Mouse (Mus musculus): ENCODE results near the gene Dnajb9. TPM values are rescaled to one million over a fixed set of nuclear protein-coding genes. Genes with fewer than 3 reads are reported as not detected.

Dnajb9 gene
- polyA plus RNA-seq, 1 experiment from 2014 or later, result 24.6 TPM

GRCm38 (mm10) chr12:44197873-44198525 lies 12.1 kb downstream of the Dnajb9 start:
- WGBS, result 86% methylated on average over 4 of the region's 4 CpGs
- Histone ChIP-seq H3K4me2 (no peak overlapping the region), H3K9ac (no peak overlapping the region), H3K9me3 (replicated peaks) (no peaks in the 10 kb centered on the region), H3K27ac (no peak overlapping the region), H3K4me1 (no peaks in the 10 kb centered on the region), H3K4me3 (no peak overlapping the region), H3K36me3 (ENCODE audit: poor library complexity, severe bottlenecking) (0 out of 2 replicates have a peak, but pooled peaks cover 9% of the 10 kb centered on the region), H3K27me3 (no peaks in the 10 kb centered on the region)
- no peak for ATAC-seq

- peak; percentile 94 for ATAC-seq
- Histone ChIP-seq H3K36me3 (ENCODE audit: poor library complexity, severe bottlenecking) (no peaks in the 10 kb centered on the region), H3K9ac (no peak overlapping the region), H3K27me3 (no peaks in the 10 kb centered on the region), H3K27ac (no peak overlapping the region), H3K4me3 (no peak overlapping the region), H3K4me1 (peaks cover 7% of the 10 kb centered on the region), H3K9me3 (replicated peaks) (no peaks in the 10 kb centered on the region), H3K4me2 (no peak overlapping the region)
- WGBS, result 50% methylated on average over 9 of the region's 9 CpGs
Observed at GRCm38 (mm10) chr12:44181081-44181982, 28.8 kb downstream of the Dnajb9 start.

- 0 out of 2 replicates have a peak, but pooled peaks have one; percentile 22 for ATAC-seq
- peaks cover 15% of the 10 kb centered on the region for H3K4me1 ChIP-seq
- H3K9ac ChIP-seq, result no peak overlapping the region
- no peaks in the 10 kb centered on the region for H3K9me3 ChIP-seq (replicated peaks)
- H3K27me3 ChIP-seq, result no peaks in the 10 kb centered on the region
- H3K4me3 ChIP-seq, result no peak overlapping the region
- WGBS, result 28% methylated on average over 2 of the region's 2 CpGs
- H3K4me2 ChIP-seq, result peak overlapping the region; percentile 27; the same call in 1 of the 2 replicates
- no peaks in the 10 kb centered on the region for H3K36me3 ChIP-seq (ENCODE audit: poor library complexity, severe bottlenecking)
- no peak overlapping the region; the same call in 1 of the 2 replicates for H3K27ac ChIP-seq
Observed at GRCm38 (mm10) chr12:44177038-44177355, 33.1 kb downstream of the Dnajb9 start.

- Histone ChIP-seq H3K9me3 (replicated peaks) (no peaks in the 10 kb centered on the region), H3K27ac (peak overlapping the region; percentile 55), H3K4me1 (peaks cover 15% of the 10 kb centered on the region), H3K4me3 (no peak overlapping the region), H3K9ac (no peak overlapping the region), H3K4me2 (peak overlapping the region; percentile 27), H3K27me3 (no peaks in the 10 kb centered on the region), H3K36me3 (ENCODE audit: poor library complexity, severe bottlenecking) (no peaks in the 10 kb centered on the region)
- peak; percentile 37 for ATAC-seq
- 29% methylated on average over 10 of the region's 10 CpGs for WGBS
Observed at GRCm38 (mm10) chr12:44176331-44177037, 33.6 kb downstream of the Dnajb9 start.

GRCm38 (mm10) chr12:44166949-44167348 lies 43.2 kb downstream of the Dnajb9 start:
- H3K9me3 ChIP-seq (replicated peaks), result no peaks in the 10 kb centered on the region

GRCm38 (mm10) chr12:44159349-44159748 lies 50.8 kb downstream of the Dnajb9 start:
- WGBS, result 74% methylated on average over 1 of the region's 1 CpGs
- H3K4me1 ChIP-seq, result no peaks in the 10 kb centered on the region
- ATAC-seq, result no peak

More at GRCm38 (mm10) chr12:44166949-44167348, 43.2 kb downstream of the Dnajb9 start:
- Histone ChIP-seq H3K9ac (no peak overlapping the region), H3K4me2 (no peak overlapping the region), H3K36me3 (ENCODE audit: poor library complexity, severe bottlenecking) (no peaks in the 10 kb centered on the region), H3K4me1 (no peaks in the 10 kb centered on the region), H3K27ac (no peak overlapping the region), H3K4me3 (no peak overlapping the region), H3K27me3 (no peaks in the 10 kb centered on the region)
- peak; percentile 80; the same call in 1 of the 2 replicates for ATAC-seq

More at GRCm38 (mm10) chr12:44159349-44159748, 50.8 kb downstream of the Dnajb9 start:
- Histone ChIP-seq H3K36me3 (ENCODE audit: poor library complexity, severe bottlenecking) (no peaks in the 10 kb centered on the region), H3K27me3 (no peaks in the 10 kb centered on the region), H3K9ac (no peak overlapping the region), H3K27ac (no peak overlapping the region), H3K4me3 (no peak overlapping the region), H3K4me2 (no peak overlapping the region), H3K9me3 (replicated peaks) (no peaks in the 10 kb centered on the region)

Small RNA genes within 50 kb of the gene (microRNA-seq; reads per million reads assigned to microRNA genes)
- 1.1 reads per million for gene Mir5627

Other genes starting within 250 kb of the Dnajb9 start
- 106 and 116 TPM in 2 replicates for gene Pnpla8, start 11.0 kb upstream of the Dnajb9 start, polyA plus RNA-seq (2015; fragmentation: Nextera tagmentation; extraction: Ambion mirVana)
- 83.7 and 91.2 TPM in 2 replicates for gene Nrcam, start 118.6 kb upstream of the Dnajb9 start, polyA plus RNA-seq (2015; fragmentation: Nextera tagmentation; extraction: Ambion mirVana)